Mouse (Mus musculus): ENCODE measurements around the gene Stk26. TPM values are rescaled to one million over a fixed set of nuclear protein-coding genes. Genes with fewer than 3 reads are reported as not detected.

Gene Stk26
- 47.5 TPM for polyA plus RNA-seq (2015; fragmentation: Illumina TruSeq; extraction: RNeasy Lipid Tissue Mini Kit (QIAGEN cat#74804); ENCODE audit: insufficient read depth, low replicate concordance)

GRCm38 (mm10) chrX:50840847-50841560 lies at the start of gene Stk26:
TSS of gene Stk26 (plus strand) at chrX:50841047.

GRCm38 (mm10) chrX:50942610-50943009 lies 101.8 kb downstream of the Stk26 start, which contains the start of gene Frmd7:
TSS of gene Frmd7 (minus strand) at chrX:50942710.

Other genes starting within 250 kb of the Stk26 start
- gene Frmd7, start 101.7 kb downstream of the Stk26 start, polyA plus RNA-seq (2015; fragmentation: Illumina TruSeq; extraction: RNeasy Lipid Tissue Mini Kit (QIAGEN cat#74804); ENCODE audit: insufficient read depth, low replicate concordance) = not detected
- 72.6 TPM for gene Rap2c, start 177.0 kb downstream of the Stk26 start, polyA plus RNA-seq (2015; fragmentation: Illumina TruSeq; extraction: RNeasy Lipid Tissue Mini Kit (QIAGEN cat#74804); ENCODE audit: insufficient read depth, low replicate concordance)